ENCODE assay signal across 13 mouse cellular contexts in genomic region chr7:141585288-141585687, GRCm38 (mm10). TPM values are rescaled to one million over a fixed set of nuclear protein-coding genes. Genes with fewer than 3 reads are reported as not detected.
A peak's percentile ranks its signal among the peaks of the same experiment; 100 is the strongest.
DNase-seq lines count a peak whose midpoint lies in the region; ATAC-seq and TF ChIP-seq lines count a peak whose summit lies in the region.
"Had no signal": no experiment of that assay in that cellular context is flagged by ENCODE, and none has a peak within 500 bp of the region (broad histone marks: within the 10 kb centered on the region; RNA-seq: fewer than 3 reads in every experiment).

No protein-coding gene starts in this region.

- peaks cover 15% of the 10 kb centered on the region for H3K36me3 ChIP-seq in lung, postnatal 0 days (ENCODE audit: insufficient read depth, low read length)
- H3K36me3 ChIP-seq in embryonic facial prominence, embryonic 11.5 days (replicated peaks; ENCODE audit: control insufficient read depth, insufficient read depth, low read depth, low read length), result no peaks in the 10 kb centered on the region; the same call in 1 of the 2 replicates
- peaks cover 17% of the 10 kb centered on the region for H3K36me3 ChIP-seq in liver, embryonic 16.5 days (ENCODE audit: control insufficient read depth, insufficient read depth)

- H3K27me3 ChIP-seq in lung, postnatal 0 days (replicated peaks; ENCODE audit: insufficient read depth, low read length), result no peaks in the 10 kb centered on the region
- no peaks in the 10 kb centered on the region for H3K27me3 ChIP-seq in embryonic facial prominence, embryonic 11.5 days (ENCODE audit: control insufficient read depth, insufficient read depth, low read length)
- H3K27me3 ChIP-seq in liver, embryonic 16.5 days (ENCODE audit: control insufficient read depth, insufficient read depth, low read depth, low read length), result no peaks in the 10 kb centered on the region
- H3K27me3 ChIP-seq: embryonic facial prominence, embryonic 15.5 days had no signal

- no peaks in the 10 kb centered on the region for H3K9me3 ChIP-seq in lung, postnatal 0 days (ENCODE audit: low read length)
- H3K9me3 ChIP-seq in embryonic facial prominence, embryonic 11.5 days (replicated peaks; ENCODE audit: control insufficient read depth, low read length), result no peaks in the 10 kb centered on the region
- H3K9me3 ChIP-seq in liver, embryonic 16.5 days (replicated peaks; ENCODE audit: control insufficient read depth, low read length), result no peaks in the 10 kb centered on the region
- H3K9me3 ChIP-seq: embryonic facial prominence, embryonic 15.5 days; hindbrain, embryonic 10.5 days had no signal

- H3K9ac ChIP-seq in lung, postnatal 0 days (replicated peaks; ENCODE audit: low read depth), result no peak overlapping the region
- no peak overlapping the region for H3K9ac ChIP-seq in embryonic facial prominence, embryonic 11.5 days (replicated peaks; ENCODE audit: low read length)
- H3K9ac ChIP-seq in liver, embryonic 16.5 days (ENCODE audit: low read depth, low read length), result peak overlapping the region; percentile 62
- H3K9ac ChIP-seq: embryonic facial prominence, embryonic 15.5 days had no signal

- H3K4me1 ChIP-seq in lung, postnatal 0 days (ENCODE audit: insufficient read depth, low read depth, low read length), result no peaks in the 10 kb centered on the region
- H3K4me1 ChIP-seq in embryonic facial prominence, embryonic 11.5 days (ENCODE audit: control insufficient read depth, insufficient read depth, low read length), result no peaks in the 10 kb centered on the region
- H3K4me1 ChIP-seq in liver, embryonic 16.5 days (ENCODE audit: control insufficient read depth, low read depth, low read length), result peaks cover 68% of the 10 kb centered on the region
- H3K4me1 ChIP-seq: hindbrain, embryonic 10.5 days had no signal

- no peak overlapping the region for H3K4me2 ChIP-seq in lung, postnatal 0 days (replicated peaks; ENCODE audit: low read depth, low read length)
- no peak overlapping the region for H3K4me2 ChIP-seq in embryonic facial prominence, embryonic 11.5 days (ENCODE audit: low read depth, low read length)
- H3K4me2 ChIP-seq in liver, embryonic 16.5 days (ENCODE audit: low read depth, low read length), result peak overlapping the region; percentile 68
- H3K4me2 ChIP-seq: embryonic facial prominence, embryonic 15.5 days had no signal

- no peak overlapping the region for H3K4me3 ChIP-seq in lung, postnatal 0 days (ENCODE audit: low read depth, low read length)
- H3K4me3 ChIP-seq in embryonic facial prominence, embryonic 11.5 days (ENCODE audit: low read depth, low read length), result no peak overlapping the region
- peak overlapping the region; percentile 33 for H3K4me3 ChIP-seq in liver, embryonic 16.5 days (ENCODE audit: low read depth, low read length)
- H3K4me3 ChIP-seq: embryonic facial prominence, embryonic 15.5 days; hindbrain, embryonic 10.5 days had no signal

- WGBS in lung, postnatal 0 days, result 55% methylated on average over 4 of the region's 4 CpGs
- WGBS in embryonic facial prominence, embryonic 11.5 days, result 78% methylated on average over 4 of the region's 4 CpGs
- 18% methylated on average over 4 of the region's 4 CpGs for WGBS in liver, embryonic 16.5 days (ENCODE audit: insufficient replicate concordance)

- peak; percentile 32 for DNase-seq in lung, postnatal 0 days (ENCODE audit: low spot score)
- no peak for DNase-seq in lung, postnatal 10 days
- no peak for DNase-seq in embryonic facial prominence, embryonic 11.5 days (ENCODE audit: low spot score)
- peak; percentile 42 for DNase-seq in yolk sac, embryonic 10.5 days (ENCODE audit: low spot score)
- no peak for DNase-seq in thymus, adult 18-20 months
- DNase-seq in gastrocnemius, adult 18-20 months (ENCODE audit: low spot score), result no peak
- DNase-seq: heart, adult 18-20 months; kidney, postnatal 10 days; lung, adult 2 months; thymus, postnatal 36 days had no signal

- TF ChIP-seq EP300 in lung, postnatal 0 days (IDR thresholded peaks at IDR 0.05), result no peak

- ATAC-seq in lung, postnatal 0 days, result peak; percentile 58
- ATAC-seq in embryonic facial prominence, embryonic 11.5 days (replicated peaks; ENCODE audit: insufficient number of reproducible peaks, low FRiP score, low TSS enrichment, low read depth), result peak; percentile 44; the same call in 1 of the 2 replicates
- peak; percentile 94 for ATAC-seq in liver, embryonic 16.5 days (ENCODE audit: low read depth)

- H3K27ac ChIP-seq in lung, postnatal 0 days (ENCODE audit: low read length), result no peak overlapping the region
- no peak overlapping the region for H3K27ac ChIP-seq in embryonic facial prominence, embryonic 11.5 days (replicated peaks; ENCODE audit: low read depth, low read length)
- H3K27ac ChIP-seq in liver, embryonic 16.5 days (ENCODE audit: low read length), result peak overlapping the region; percentile 98
- H3K27ac ChIP-seq: embryonic facial prominence, embryonic 15.5 days had no signal

- TF ChIP-seq CTCF in lung, postnatal 0 days (IDR thresholded peaks at IDR 0.05), result no peak

RNA-seq across cellular contexts. Expression of gene Ap2a2, which starts 23.3 kb away (rescaled TPM):
- polyA plus RNA-seq in lung, postnatal 0 days (2015; fragmentation: Nextera tagmentation; extraction: Ambion mirVana), result 42.6 and 45.5 TPM in 2 replicates
- polyA plus RNA-seq in embryonic facial prominence, embryonic 11.5 days (2014; fragmentation: Nextera tagmentation; extraction: Ambion mirVana), result 68.8 and 74.7 TPM in 2 replicates
- polyA plus RNA-seq in liver, embryonic 16.5 days (2015; fragmentation: Nextera tagmentation; extraction: Ambion mirVana), result 66.7 and 70.7 TPM in 2 replicates
- total RNA-seq in gastrocnemius, adult 18-20 months (2021), result 10 to 100 TPM; 51.7 to 56.6 TPM

RNA-seq across cellular contexts. Expression of gene Chid1, which starts 45.6 kb away (rescaled TPM):
- polyA plus RNA-seq in lung, postnatal 0 days (2015; fragmentation: Nextera tagmentation; extraction: Ambion mirVana), result 15.6 and 20.2 TPM in 2 replicates
- 25.8 and 28.0 TPM in 2 replicates for polyA plus RNA-seq in embryonic facial prominence, embryonic 11.5 days (2014; fragmentation: Nextera tagmentation; extraction: Ambion mirVana)
- 25.3 and 26.6 TPM in 2 replicates for polyA plus RNA-seq in liver, embryonic 16.5 days (2015; fragmentation: Nextera tagmentation; extraction: Ambion mirVana)
- total RNA-seq in gastrocnemius, adult 18-20 months (2021), result 10 to 100 TPM; 11.2 to 13.1 TPM

Comparison
In these comparisons a context has a peak if more than half of its experiments do, and no peak if none do; other contexts are left out.
1. DNase-seq: peak in lung, postnatal 0 days (single experiment) and yolk sac, embryonic 10.5 days (single experiment); none in lung, postnatal 10 days (single experiment), embryonic facial prominence, embryonic 11.5 days (single experiment), thymus, adult 18-20 months (0 of 2) and gastrocnemius, adult 18-20 months (single experiment).
2. ATAC-seq: peak in every context shown above with its lines; median percentile 94 in liver, embryonic 16.5 days; 58 in lung, postnatal 0 days; 44 in embryonic facial prominence, embryonic 11.5 days.